Mouse (Mus musculus) hindbrain, embryonic 12.5 days (tissue): ENCODE data around the gene Rrad. TPM values are rescaled to one million over a fixed set of nuclear protein-coding genes. Genes with fewer than 3 reads are reported as not detected.
A peak's percentile ranks its signal among the peaks of the same experiment; 100 is the strongest.

ENCODE experiments used
- ATAC-seq: fragments of 200-750 bp; cut with Nextera tagmentation; 2 replicates; pipeline ENCODE4 v1.8.0; 2017; ENCODE audit warnings: moderate TSS enrichment; ENCODE audit not compliant: low FRiP score
- H3K27ac ChIP-seq: fragments of 300-500 bp; sonication (generic); 2 replicates; pipeline ENCODE4 v1.5.1; 2016; ENCODE audit warnings: mild to moderate bottlenecking
- H3K27me3 ChIP-seq: fragments of 300-500 bp; sonication (generic); 2 replicates; pipeline ENCODE4 v1.6.1; 2016; ENCODE audit warnings: mild to moderate bottlenecking
- H3K36me3 ChIP-seq: fragments of 300-500 bp; sonication (generic); 2 replicates; pipeline ENCODE4 v1.6.1; 2016; ENCODE audit warnings: mild to moderate bottlenecking
- H3K4me1 ChIP-seq: fragments of 300-500 bp; sonication (generic); 2 replicates; pipeline ENCODE4 v1.6.1; 2016
- H3K4me2 ChIP-seq: fragments of 300-500 bp; sonication (generic); replicated peaks from 2 replicates; pipeline ENCODE4 v1.6.1; 2016; ENCODE audit warnings: mild to moderate bottlenecking
- H3K4me3 ChIP-seq: fragments of 300-500 bp; sonication (generic); 2 replicates; pipeline ENCODE4 v1.5.1; 2016; ENCODE audit warnings: mild to moderate bottlenecking
- H3K9ac ChIP-seq: fragments of 300-500 bp; sonication (generic); 2 replicates; pipeline ENCODE4 v1.6.1; 2016; ENCODE audit warnings: mild to moderate bottlenecking, moderate library complexity
- H3K9me3 ChIP-seq: fragments of 300-500 bp; sonication (generic); replicated peaks from 2 replicates; pipeline ENCODE4 v1.6.1; 2016; ENCODE audit warnings: mild to moderate bottlenecking
- WGBS: fragments of 180-500 bp; shearing (Covaris S2); methylation state at CpG from one replicate; pipeline ENCODE4 v1.1.7; 2016; 5-methylcytosine and 5-hydroxymethylcytosine counted together
- polyA plus RNA-seq: library from polyadenylated mRNA; unstranded; fragments of >200 nt; fragmentation: Nextera tagmentation; extraction: Ambion mirVana; gene quantifications from 2 replicates; pipeline ENCODE4 v1.2.1, GENCODE M21; 2016

Gene Rrad
- polyA plus RNA-seq, 1 experiment from 2014 or later: 1.9 TPM

- Histone ChIP-seq H3K4me1 (peaks cover 14% of the 10 kb centered on the region), H3K27me3 (peaks cover 42% of the 10 kb centered on the region), H3K4me3 (no peak overlapping the region), H3K9ac (no peak overlapping the region), H3K9me3 (no peaks in the 10 kb centered on the region), H3K36me3 (0 out of 2 replicates have a peak, but pooled peaks cover 12% of the 10 kb centered on the region), H3K27ac (no peak overlapping the region), H3K4me2 (no peak overlapping the region)
- ATAC-seq: no peak
- 60% methylated on average over 6 of the region's 6 CpGs for WGBS
These were observed 1.4 kb upstream of the Rrad start for GRCm38 (mm10) chr8:104632486-104632885.

DNA sequence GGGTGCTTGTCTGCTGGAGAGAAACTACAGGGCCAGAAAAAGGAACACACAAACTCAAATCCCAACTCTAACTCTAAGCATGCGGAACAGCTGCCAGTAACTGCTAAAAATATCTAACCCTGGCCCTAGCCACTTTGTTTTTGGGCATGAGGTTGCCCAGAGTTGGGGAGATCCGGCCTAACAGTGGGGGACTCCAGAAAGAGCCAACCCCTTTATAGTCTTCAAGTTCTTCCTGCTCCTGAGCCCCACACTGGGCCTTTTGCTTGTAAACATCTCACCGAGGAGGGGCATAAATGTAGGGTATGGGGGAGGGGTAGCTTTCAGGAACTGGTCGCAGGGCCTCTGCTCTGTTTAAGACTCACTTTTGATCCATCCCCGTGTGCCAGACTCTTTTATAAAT lies 848 bp upstream of the Rrad start:
- Histone ChIP-seq H3K4me1 (peaks cover 14% of the 10 kb centered on the region), H3K27ac (no peak overlapping the region), H3K27me3 (peaks cover 42% of the 10 kb centered on the region), H3K36me3 (0 out of 2 replicates have a peak, but pooled peaks cover 12% of the 10 kb centered on the region), H3K9me3 (no peaks in the 10 kb centered on the region), H3K9ac (no peak overlapping the region), H3K4me2 (peak overlapping the region; percentile 80; the same call in 1 of the 2 replicates), H3K4me3 (no peak overlapping the region)
- WGBS: 35% methylated on average over 5 of the region's 5 CpGs
- ATAC-seq: no peak

- Histone ChIP-seq H3K4me3 (peak overlapping the region; percentile 38), H3K9ac (peak overlapping the region; percentile 58), H3K4me2 (peak overlapping the region; percentile 80), H3K4me1 (peaks cover 14% of the 10 kb centered on the region), H3K27me3 (peaks cover 42% of the 10 kb centered on the region), H3K9me3 (no peaks in the 10 kb centered on the region), H3K27ac (no peak overlapping the region), H3K36me3 (0 out of 2 replicates have a peak, but pooled peaks cover 5% of the 10 kb centered on the region)
- WGBS: 1% methylated on average over 36 of the region's 36 CpGs
- ATAC-seq: peak; percentile 24; the same call in 1 of the 2 replicates
These were observed 553 bp downstream of the Rrad start for GRCm38 (mm10) chr8:104630574-104630973.

DNA sequence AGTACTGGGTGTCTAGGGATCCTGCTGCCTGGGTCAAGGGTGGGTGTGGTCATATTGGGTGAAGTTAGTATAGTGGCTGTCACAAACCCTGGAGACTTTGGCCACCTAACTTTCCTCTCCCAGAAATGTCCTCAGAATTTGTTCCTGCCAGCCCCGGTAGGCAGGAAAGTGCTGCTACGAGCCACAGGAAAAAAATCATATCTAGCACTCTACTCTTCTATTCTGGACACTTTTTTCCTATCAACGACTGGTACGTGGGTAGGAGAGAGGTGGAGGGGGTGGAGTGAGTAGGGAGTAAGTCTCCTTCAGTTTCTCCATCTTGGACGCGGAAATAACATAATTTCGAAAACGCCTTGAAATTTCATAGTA lies 1.0 kb downstream of the Rrad start:
- Histone ChIP-seq H3K27ac (no peak overlapping the region), H3K9ac (no peak overlapping the region), H3K4me1 (peaks cover 14% of the 10 kb centered on the region), H3K9me3 (no peaks in the 10 kb centered on the region), H3K4me3 (no peak overlapping the region), H3K4me2 (peak overlapping the region; percentile 80), H3K36me3 (0 out of 2 replicates have a peak, but pooled peaks cover under 1% of the 10 kb centered on the region), H3K27me3 (peaks cover 42% of the 10 kb centered on the region)
- WGBS: 38% methylated on average over 8 of the region's 8 CpGs
- no peak for ATAC-seq

- no peak for ATAC-seq
- H3K27me3 ChIP-seq: peaks cover 42% of the 10 kb centered on the region
- no peak overlapping the region for H3K4me3 ChIP-seq
- no peak overlapping the region for H3K27ac ChIP-seq
- H3K36me3 ChIP-seq: no peaks in the 10 kb centered on the region
- H3K4me2 ChIP-seq: no peak overlapping the region
- WGBS: 77% methylated on average over 22 of the region's 22 CpGs
- no peaks in the 10 kb centered on the region for H3K9me3 ChIP-seq
- peaks cover 14% of the 10 kb centered on the region for H3K4me1 ChIP-seq
- H3K9ac ChIP-seq: no peak overlapping the region
These were observed 1.6 kb downstream of the Rrad start for GRCm38 (mm10) chr8:104629306-104630110.

GRCm38 (mm10) chr8:104628402-104628801 lies 2.7 kb downstream of the Rrad start:
- ATAC-seq: no peak
- no peak overlapping the region for H3K9ac ChIP-seq
- peaks cover 14% of the 10 kb centered on the region for H3K4me1 ChIP-seq
- H3K27me3 ChIP-seq: peaks cover 42% of the 10 kb centered on the region
- no peak overlapping the region for H3K27ac ChIP-seq
- no peak overlapping the region for H3K4me3 ChIP-seq
- H3K9me3 ChIP-seq: no peaks in the 10 kb centered on the region
- 94% methylated on average over 21 of the region's 21 CpGs for WGBS
- H3K4me2 ChIP-seq: no peak overlapping the region
- H3K36me3 ChIP-seq: no peaks in the 10 kb centered on the region

DNA sequence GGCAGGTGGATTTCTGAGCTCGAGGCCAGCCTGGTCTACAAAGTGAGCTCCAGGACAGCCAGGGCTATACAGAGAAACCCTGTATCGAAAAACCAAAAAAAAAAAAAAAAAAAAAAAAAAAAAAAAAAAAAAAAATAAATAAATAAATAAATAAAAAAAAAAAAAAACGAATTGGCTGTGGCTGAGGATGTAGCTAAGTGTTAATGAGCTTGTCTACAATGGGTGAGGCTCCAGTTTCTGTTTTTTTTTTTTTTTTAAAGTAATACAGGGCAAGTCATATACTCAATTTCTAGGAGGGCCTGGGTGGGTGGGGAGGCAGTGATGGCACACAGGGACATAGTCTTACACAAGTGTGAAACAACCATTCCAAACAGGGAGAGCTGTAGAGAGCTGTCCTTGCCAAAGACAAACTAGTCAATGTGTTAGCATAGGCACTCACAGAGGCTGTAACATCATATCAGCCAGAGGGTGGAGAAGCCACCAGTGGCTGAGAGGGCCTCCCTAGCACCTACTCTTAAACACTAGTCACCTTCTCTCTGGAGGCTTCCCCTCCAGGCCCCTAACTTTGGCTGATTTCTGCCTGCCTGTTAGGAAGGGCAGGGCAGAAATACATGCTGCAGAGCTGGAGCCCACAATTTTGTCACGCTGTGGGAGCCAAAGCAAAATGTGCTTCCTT lies 3.9 kb downstream of the Rrad start:
- Histone ChIP-seq H3K9ac (no peak overlapping the region), H3K27me3 (peaks cover 38% of the 10 kb centered on the region), H3K27ac (no peak overlapping the region), H3K9me3 (no peaks in the 10 kb centered on the region), H3K4me1 (peaks cover 14% of the 10 kb centered on the region), H3K36me3 (no peaks in the 10 kb centered on the region), H3K4me2 (no peak overlapping the region), H3K4me3 (no peak overlapping the region)
- 74% methylated on average over 4 of the region's 4 CpGs for WGBS
- ATAC-seq: no peak

- Histone ChIP-seq H3K9me3 (no peaks in the 10 kb centered on the region), H3K27ac (no peak within 1 kb of the TSS), H3K9ac (no peak within 1 kb of the TSS), H3K4me2 (no peak within 1 kb of the TSS), H3K4me1 (no peaks in the 10 kb centered on the region), H3K36me3 (no peaks in the 10 kb centered on the region), H3K27me3 (peaks cover 8% of the 10 kb centered on the region), H3K4me3 (no peak within 1 kb of the TSS)
- WGBS: 72% methylated on average over 6 of the region's 6 CpGs
- ATAC-seq: no peak
These were observed 7.0 kb downstream of the Rrad start, which contains the start of gene Cdh16 for GRCm38 (mm10) chr8:104624161-104624560. Gene Cdh16, minus strand, starts transcription at chr8:104624396.

GRCm38 (mm10) chr8:104620765-104621164 lies 10.4 kb downstream of the Rrad start:
- Histone ChIP-seq H3K27me3 (no peaks in the 10 kb centered on the region; the same call in 1 of the 2 replicates), H3K27ac (no peak overlapping the region), H3K4me3 (no peak overlapping the region), H3K9me3 (no peaks in the 10 kb centered on the region), H3K36me3 (no peaks in the 10 kb centered on the region), H3K9ac (no peak overlapping the region), H3K4me1 (no peaks in the 10 kb centered on the region), H3K4me2 (no peak overlapping the region)
- ATAC-seq: no peak
- WGBS: 80% methylated on average over 5 of the region's 5 CpGs

GRCm38 (mm10) chr8:104613119-104613518 lies 18.0 kb downstream of the Rrad start:
- no peak overlapping the region for H3K27ac ChIP-seq
- H3K9ac ChIP-seq: no peak overlapping the region
- H3K4me3 ChIP-seq: no peak overlapping the region
- no peak overlapping the region for H3K4me2 ChIP-seq
- no peaks in the 10 kb centered on the region for H3K9me3 ChIP-seq
- 71% methylated on average over 4 of the region's 4 CpGs for WGBS
- ATAC-seq: no peak
- H3K4me1 ChIP-seq: 0 out of 2 replicates have a peak, but pooled peaks cover 4% of the 10 kb centered on the region
- no peaks in the 10 kb centered on the region for H3K36me3 ChIP-seq
- H3K27me3 ChIP-seq: no peaks in the 10 kb centered on the region; the same call in none of the 2 replicates

GRCm38 (mm10) chr8:104611613-104612012 lies 19.5 kb downstream of the Rrad start:
- 70% methylated on average over 4 of the region's 4 CpGs for WGBS
- Histone ChIP-seq H3K4me3 (no peak overlapping the region), H3K4me1 (0 out of 2 replicates have a peak, but pooled peaks cover 4% of the 10 kb centered on the region), H3K36me3 (no peaks in the 10 kb centered on the region), H3K27me3 (no peaks in the 10 kb centered on the region; the same call in none of the 2 replicates), H3K27ac (no peak overlapping the region), H3K4me2 (no peak overlapping the region), H3K9ac (no peak overlapping the region), H3K9me3 (no peaks in the 10 kb centered on the region)
- ATAC-seq: no peak

GRCm38 (mm10) chr8:104610185-104610766 lies 20.9 kb downstream of the Rrad start:
- 80% methylated on average over 12 of the region's 12 CpGs for WGBS
- H3K36me3 ChIP-seq: no peaks in the 10 kb centered on the region
- H3K9ac ChIP-seq: no peak overlapping the region
- no peak overlapping the region for H3K27ac ChIP-seq
- H3K27me3 ChIP-seq: no peaks in the 10 kb centered on the region; the same call in 1 of the 2 replicates
- H3K4me1 ChIP-seq: 0 out of 2 replicates have a peak, but pooled peaks cover 4% of the 10 kb centered on the region
- no peak for ATAC-seq
- H3K4me2 ChIP-seq: no peak overlapping the region
- no peak overlapping the region for H3K4me3 ChIP-seq
- H3K9me3 ChIP-seq: no peaks in the 10 kb centered on the region
